Mouse (Mus musculus) forebrain, embryonic 11.5 days (tissue): ENCODE data around the gene Tubb4b. TPM values are rescaled to one million over a fixed set of nuclear protein-coding genes. Genes with fewer than 3 reads are reported as not detected.
A peak's percentile ranks its signal among the peaks of the same experiment; 100 is the strongest.
"Not testable (repeated sequence)": the region's sequence is repeated elsewhere in the genome, so short reads cannot be mapped to it uniquely, and the experiment has no call there.

Experiments used
- ATAC-seq: fragments of 200-750 bp; cut with Nextera tagmentation; replicated peaks from 2 replicates; pipeline ENCODE4 v1.8.0; 2017; ENCODE audit warnings: moderate TSS enrichment; ENCODE audit not compliant: low FRiP score
- DNase-seq: peaks from one replicate; pipeline ENCODE4 v3.0.0-alpha.2; 2017; ENCODE audit warnings: low spot score
- H3K27ac ChIP-seq: fragments of 300-500 bp; sonication (generic); 2 replicates; pipeline ENCODE4 v1.5.1; 2014; ENCODE audit warnings: low read depth, low read length
- H3K27me3 ChIP-seq: fragments of 300-500 bp; sonication (generic); 2 replicates; pipeline ENCODE4 v1.6.1; 2014; ENCODE audit warnings: mild to moderate bottlenecking, low read length, mixed read lengths; ENCODE audit not compliant: control insufficient read depth, insufficient read depth
- H3K36me3 ChIP-seq: fragments of 300-500 bp; sonication (generic); 2 replicates; pipeline ENCODE4 v1.6.1; 2014; ENCODE audit warnings: mild to moderate bottlenecking, low read length, moderate library complexity, mixed read lengths; ENCODE audit not compliant: control insufficient read depth, insufficient read depth
- H3K4me1 ChIP-seq: fragments of 300-500 bp; sonication (generic); replicated peaks from 2 replicates; pipeline ENCODE4 v1.6.1; 2014; ENCODE audit warnings: low read length, mixed read lengths; ENCODE audit not compliant: control insufficient read depth, insufficient read depth
- H3K4me2 ChIP-seq: fragments of 300-500 bp; sonication (generic); 2 replicates; pipeline ENCODE4 v1.6.1; 2014; ENCODE audit warnings: low read depth, mild to moderate bottlenecking, low read length, moderate library complexity, mixed read lengths; ENCODE audit not compliant: severe bottlenecking
- H3K4me3 ChIP-seq: fragments of 300-500 bp; sonication (generic); 2 replicates; pipeline ENCODE4 v1.5.1; 2014; ENCODE audit warnings: low read depth, low read length
- H3K9ac ChIP-seq: fragments of 300-500 bp; sonication (generic); 2 replicates; pipeline ENCODE4 v1.6.1; 2014; ENCODE audit warnings: low read length
- H3K9me3 ChIP-seq: fragments of 300-500 bp; sonication (generic); 2 replicates; pipeline ENCODE4 v1.6.1; 2016; ENCODE audit warnings: low read length, mixed read lengths; ENCODE audit not compliant: control insufficient read depth
- WGBS: fragments of 180-500 bp; shearing (Covaris S2); extraction: QIAGEN DNeasy Blood & Tissue Kit; methylation state at CpG from one replicate; pipeline ENCODE4 v1.1.7; 2014; 5-methylcytosine and 5-hydroxymethylcytosine counted together
- polyA plus RNA-seq: library from polyadenylated mRNA; unstranded; fragments of >200 nt; fragmentation: Nextera tagmentation; extraction: Ambion mirVana; gene quantifications from 2 replicates; pipeline ENCODE4 v1.2.1, GENCODE M21; 2014

Tubb4b gene
- polyA plus RNA-seq, 1 experiment from 2014 or later: 615 TPM

- Histone ChIP-seq H3K9me3 (no peaks in the 10 kb centered on the region), H3K27me3 (peaks cover 16% of the 10 kb centered on the region), H3K9ac (no peak overlapping the region), H3K27ac (no peak overlapping the region), H3K36me3 (no peaks in the 10 kb centered on the region), H3K4me3 (no peak overlapping the region), H3K4me1 (peaks cover 16% of the 10 kb centered on the region), H3K4me2 (no peak overlapping the region)
- DNase-seq (no peak), ATAC-seq (no peak)
- 80% methylated on average over 3 of the region's 3 CpGs for WGBS
Observed at GRCm38 (mm10) chr2:25264851-25265250, 40.3 kb upstream of the Tubb4b start.

GRCm38 (mm10) chr2:25264286-25264660, 39.8 kb upstream of the Tubb4b start:
- H3K27me3 ChIP-seq: peaks cover 16% of the 10 kb centered on the region
- DNase-seq: no peak
- no peak for ATAC-seq
- 83% methylated on average over 5 of the region's 5 CpGs for WGBS
- no peaks in the 10 kb centered on the region for H3K36me3 ChIP-seq
- H3K27ac ChIP-seq: no peak overlapping the region
- peak overlapping the region; percentile 63; the same call in 1 of the 2 replicates for H3K9ac ChIP-seq
- H3K4me3 ChIP-seq: no peak overlapping the region
- H3K4me1 ChIP-seq: peaks cover 16% of the 10 kb centered on the region
- H3K4me2 ChIP-seq: no peak overlapping the region
- H3K9me3 ChIP-seq: no peaks in the 10 kb centered on the region

- DNase-seq (no peak), ATAC-seq (no peak)
- peaks cover 16% of the 10 kb centered on the region for H3K27me3 ChIP-seq
- no peak overlapping the region for H3K27ac ChIP-seq
- peak overlapping the region; percentile 63 for H3K9ac ChIP-seq
- WGBS: 23% methylated on average over 12 of the region's 12 CpGs
- no peaks in the 10 kb centered on the region for H3K36me3 ChIP-seq
- H3K4me2 ChIP-seq: peak overlapping the region; percentile 100
- H3K4me1 ChIP-seq: peaks cover 16% of the 10 kb centered on the region
- H3K4me3 ChIP-seq: peak overlapping the region; percentile 77
- no peaks in the 10 kb centered on the region for H3K9me3 ChIP-seq
Observed at GRCm38 (mm10) chr2:25263623-25264285, 39.3 kb upstream of the Tubb4b start.

- under 1% methylated on average over 81 of the region's 82 CpGs for WGBS
- peaks cover 16% of the 10 kb centered on the region for H3K4me1 ChIP-seq
- H3K4me2 ChIP-seq: peak overlapping the region; percentile 100
- H3K4me3 ChIP-seq: peak overlapping the region; percentile 77
- ATAC-seq: peak; percentile 56
- H3K9me3 ChIP-seq: no peaks in the 10 kb centered on the region
- no peaks in the 10 kb centered on the region for H3K36me3 ChIP-seq
- H3K27me3 ChIP-seq: peaks cover 16% of the 10 kb centered on the region
- peak; percentile 77 for DNase-seq
- H3K9ac ChIP-seq: peak overlapping the region; percentile 63
- H3K27ac ChIP-seq: no peak overlapping the region
Observed at GRCm38 (mm10) chr2:25262795-25263622, 38.5 kb upstream of the Tubb4b start.

GRCm38 (mm10) chr2:25262291-25262767, 37.8 kb upstream of the Tubb4b start, which contains the start of gene Tprn:
Tprn (plus strand) TSS chr2:25262618.
- H3K27me3 ChIP-seq: peaks cover 16% of the 10 kb centered on the region
- under 1% methylated on average over 38 of the region's 39 CpGs for WGBS
- H3K4me3 ChIP-seq: peak within 1 kb of the TSS; percentile 77
- ATAC-seq (peak; percentile 99), DNase-seq (peak; percentile 94)
- peak within 1 kb of the TSS; percentile 100 for H3K4me2 ChIP-seq
- no peak within 1 kb of the TSS for H3K27ac ChIP-seq
- H3K9ac ChIP-seq: peak within 1 kb of the TSS; percentile 63
- H3K4me1 ChIP-seq: peaks cover 16% of the 10 kb centered on the region
- no peaks in the 10 kb centered on the region for H3K36me3 ChIP-seq
- no peaks in the 10 kb centered on the region for H3K9me3 ChIP-seq

GRCm38 (mm10) chr2:25261870-25262269, 37.4 kb upstream of the Tubb4b start:
- peaks cover 16% of the 10 kb centered on the region for H3K4me1 ChIP-seq
- peak overlapping the region; percentile 100 for H3K4me2 ChIP-seq
- peaks cover 16% of the 10 kb centered on the region for H3K27me3 ChIP-seq
- 46% methylated on average over 10 of the region's 12 CpGs for WGBS
- H3K9me3 ChIP-seq: no peaks in the 10 kb centered on the region
- H3K36me3 ChIP-seq: no peaks in the 10 kb centered on the region
- peak; percentile 6; the same call in 1 of the 2 replicates for ATAC-seq
- H3K9ac ChIP-seq: peak overlapping the region; percentile 28; the same call in 1 of the 2 replicates
- peak overlapping the region; percentile 77 for H3K4me3 ChIP-seq
- DNase-seq: no peak
- H3K27ac ChIP-seq: no peak overlapping the region

- DNase-seq (no peak), ATAC-seq (no peak)
- H3K9me3 ChIP-seq: no peaks in the 10 kb centered on the region
- WGBS: 49% methylated on average over 2 of the region's 2 CpGs
- H3K4me2 ChIP-seq: no peak overlapping the region
- peaks cover 10% of the 10 kb centered on the region for H3K27me3 ChIP-seq
- no peaks in the 10 kb centered on the region for H3K36me3 ChIP-seq
- no peak overlapping the region for H3K4me3 ChIP-seq
- H3K4me1 ChIP-seq: peaks cover 22% of the 10 kb centered on the region
- H3K9ac ChIP-seq: no peak overlapping the region
- no peak overlapping the region for H3K27ac ChIP-seq
Observed at GRCm38 (mm10) chr2:25258887-25259286, 34.4 kb upstream of the Tubb4b start.

- H3K9ac ChIP-seq, H3K27me3 ChIP-seq, H3K36me3 ChIP-seq, H3K4me3 ChIP-seq, H3K27ac ChIP-seq, ATAC-seq, H3K9me3 ChIP-seq, DNase-seq, H3K4me2 ChIP-seq: not testable (repeated sequence)
- peaks cover 11% of the 10 kb centered on the region for H3K4me1 ChIP-seq
- WGBS: 89% methylated on average over 5 of the region's 5 CpGs
Observed at GRCm38 (mm10) chr2:25257250-25257649, 32.7 kb upstream of the Tubb4b start.
